Mouse (Mus musculus) T-cell, adult 66 days (primary cell): ENCODE measurements around the gene Myh13. TPM values are rescaled to one million over a fixed set of nuclear protein-coding genes. Genes with fewer than 3 reads are reported as not detected.

Source experiments
- total RNA-seq, 2 experiments: library from RNA; stranded (reverse); gene quantifications; 3 replicates in 1 of 2; 4 replicates in 1 of 2; pipeline ENCODE4 v1.2.4; 2023

Gene Myh13
- total RNA-seq = not detected

DNA sequence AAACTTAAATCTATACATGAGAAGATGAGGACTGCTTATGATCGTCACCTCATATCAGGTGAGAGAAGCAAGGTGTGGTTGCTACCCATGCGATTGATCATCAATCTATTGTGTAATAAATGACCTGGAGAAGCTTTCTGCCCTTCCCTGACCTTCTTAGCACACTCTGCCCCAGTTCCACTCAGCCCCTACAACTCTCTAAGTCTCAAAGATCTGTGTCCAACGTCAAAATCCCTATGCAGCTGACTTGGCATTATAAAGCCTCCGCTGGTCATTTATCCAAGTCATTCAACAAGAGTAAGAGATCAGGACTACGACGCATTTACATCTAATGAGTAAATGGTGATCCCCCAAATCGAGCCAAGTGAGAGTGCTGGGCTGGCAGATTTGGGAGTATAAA is at the start of gene Myh13:
Gene Myh13 (plus strand): TSS at position 301 of the 400 bp plus-strand sequence.

DNA sequence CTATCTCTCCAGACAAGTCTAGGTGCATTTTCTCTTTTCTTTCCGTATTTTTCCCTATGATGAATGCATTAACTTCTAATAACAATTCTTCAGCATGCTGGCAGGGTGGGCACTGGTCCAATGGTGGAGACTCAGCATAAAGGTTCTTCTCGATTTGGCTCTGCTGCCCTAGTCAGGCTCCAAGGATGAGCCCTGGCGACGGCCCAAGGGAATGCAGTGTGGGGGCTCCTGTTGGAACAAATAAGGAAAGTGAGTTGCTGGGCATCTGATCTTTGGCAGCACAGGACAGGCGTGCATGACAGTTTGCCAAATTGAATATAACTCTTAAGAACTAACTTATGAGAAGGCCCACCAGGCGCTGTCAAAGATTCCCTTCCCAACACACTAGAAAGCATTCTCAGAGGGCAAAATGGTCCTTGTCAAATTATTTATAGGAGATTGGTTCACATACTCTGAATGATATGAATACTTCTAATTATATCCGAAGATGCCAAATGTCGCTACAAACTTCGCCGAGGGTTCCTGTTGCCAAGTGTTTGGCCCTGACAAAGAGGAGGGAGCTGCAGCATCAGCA is 44.8 kb upstream of the Myh13 start, which contains the start of gene Myh8:
Gene Myh8 (plus strand): TSS at position 524 of the 574 bp plus-strand sequence.

Other genes starting within 250 kb of the Myh13 start
- gene Myh3, start 243.4 kb upstream of the Myh13 start, total RNA-seq = under 1 TPM in 1 of 2 experiments, not detected in 1; 0.12 TPM
- gene Myh2, start 150.6 kb upstream of the Myh13 start, total RNA-seq = not detected
- gene Myh1, start 121.6 kb upstream of the Myh13 start, total RNA-seq = not detected
- not detected for gene Myh4, start 83.6 kb upstream of the Myh13 start, total RNA-seq
- not detected for gene Myh8, start 44.5 kb upstream of the Myh13 start, total RNA-seq
- gene Gas7, start 133.8 kb downstream of the Myh13 start, total RNA-seq = 1 to 10 TPM; 3.3 to 9.9 TPM